Mouse (Mus musculus) midbrain, embryonic 12.5 days (tissue): ENCODE measurements around the gene Sorbs2. TPM values are rescaled to one million over a fixed set of nuclear protein-coding genes. Genes with fewer than 3 reads are reported as not detected.

ENCODE experiments used
- ATAC-seq: fragments of 200-750 bp; cut with Nextera tagmentation; 2 replicates; pipeline ENCODE4 v1.8.0; 2017; ENCODE audit warnings: low read depth, moderate TSS enrichment, moderate library complexity; ENCODE audit not compliant: low FRiP score
- H3K27ac ChIP-seq: fragments of 300-500 bp; sonication (generic); replicated peaks from 2 replicates; pipeline ENCODE4 v1.5.1; 2016; ENCODE audit warnings: mild to moderate bottlenecking
- H3K27me3 ChIP-seq: fragments of 300-500 bp; sonication (generic); 2 replicates; pipeline ENCODE4 v1.6.1; 2016; ENCODE audit warnings: mild to moderate bottlenecking
- H3K36me3 ChIP-seq: fragments of 300-500 bp; sonication (generic); 2 replicates; pipeline ENCODE4 v1.6.1; 2016
- H3K4me1 ChIP-seq: fragments of 300-500 bp; sonication (generic); 2 replicates; pipeline ENCODE4 v1.6.1; 2016
- H3K4me2 ChIP-seq: fragments of 300-500 bp; sonication (generic); replicated peaks from 2 replicates; pipeline ENCODE4 v1.6.1; 2016; ENCODE audit warnings: mild to moderate bottlenecking, moderate library complexity
- H3K4me3 ChIP-seq: fragments of 300-500 bp; sonication (generic); 2 replicates; pipeline ENCODE4 v1.5.1; 2016; ENCODE audit warnings: mild to moderate bottlenecking
- H3K9ac ChIP-seq: fragments of 300-500 bp; sonication (generic); replicated peaks from 2 replicates; pipeline ENCODE4 v1.6.1; 2016; ENCODE audit warnings: mild to moderate bottlenecking, moderate library complexity
- H3K9me3 ChIP-seq: fragments of 300-500 bp; sonication (generic); 2 replicates; pipeline ENCODE4 v1.6.1; 2016; ENCODE audit warnings: mild to moderate bottlenecking
- WGBS: fragments of 180-500 bp; shearing (Covaris S2); methylation state at CpG from one replicate; pipeline ENCODE4 v1.1.7; 2016; 5-methylcytosine and 5-hydroxymethylcytosine counted together
- polyA plus RNA-seq: library from polyadenylated mRNA; unstranded; fragments of >200 nt; fragmentation: Nextera tagmentation; extraction: Ambion mirVana; gene quantifications from 2 replicates; pipeline ENCODE4 v1.2.1, GENCODE M21; 2016

The Sorbs2 gene
- polyA plus RNA-seq, 1 experiment from 2014 or later, result 83.2 TPM

DNA sequence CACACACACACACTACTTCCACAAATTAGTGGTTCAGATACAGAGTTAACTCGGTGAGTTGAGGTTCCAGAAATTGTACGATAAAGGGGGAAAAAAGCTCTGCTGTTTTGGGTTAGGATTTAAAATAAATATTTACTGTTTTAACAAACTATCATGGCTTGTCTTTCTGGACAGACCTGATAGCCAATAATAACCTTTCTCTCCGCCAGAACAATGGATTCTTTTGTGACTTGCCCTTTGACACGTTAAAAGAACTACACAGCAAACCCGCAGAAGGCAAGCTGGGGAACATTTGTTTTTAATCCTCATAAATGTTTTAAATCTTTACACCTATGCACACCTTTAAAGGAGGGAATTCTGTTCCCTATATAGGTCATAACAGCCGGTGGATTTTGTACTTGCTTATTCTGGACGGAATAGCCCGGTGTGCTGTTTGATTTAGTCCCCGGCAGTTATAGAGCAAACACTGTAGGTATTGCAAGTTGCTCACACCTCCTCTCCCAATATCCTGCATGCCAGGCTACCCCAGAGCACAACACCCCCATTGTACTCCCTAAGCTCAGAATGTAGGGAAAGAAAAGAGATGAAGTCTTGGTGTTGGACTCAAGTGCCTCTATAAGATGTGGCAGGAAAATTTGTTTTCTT, 121.0 kb downstream of the Sorbs2 start:
- Histone ChIP-seq H3K27me3 (peaks cover 4% of the 10 kb centered on the region; the same call in 1 of the 2 replicates), H3K4me1 (peaks cover 20% of the 10 kb centered on the region), H3K9me3 (no peaks in the 10 kb centered on the region), H3K4me3 (peak overlapping the region; percentile 69), H3K9ac (peak overlapping the region; percentile 74), H3K36me3 (no peaks in the 10 kb centered on the region), H3K4me2 (peak overlapping the region; percentile 77), H3K27ac (peak overlapping the region; percentile 93)
- no peak for ATAC-seq
- 11% methylated on average over 9 of the region's 9 CpGs for WGBS

DNA sequence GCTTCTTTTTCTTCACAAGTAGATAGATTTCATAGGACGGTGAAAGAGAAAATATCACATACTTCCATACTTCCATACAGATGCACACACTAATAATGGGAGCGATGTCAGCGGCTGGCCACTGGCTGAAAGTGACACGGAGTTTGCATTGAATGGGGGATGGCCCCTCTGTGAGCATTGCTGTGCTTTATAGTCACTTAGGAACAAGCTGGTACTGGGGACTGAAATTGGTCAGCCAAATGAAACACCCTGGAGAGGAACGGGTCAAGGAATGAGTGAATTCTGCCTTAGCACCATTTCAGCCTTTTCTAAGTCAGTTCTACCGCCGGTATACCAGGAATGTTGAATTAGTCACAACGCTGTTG, 121.5 kb downstream of the Sorbs2 start:
- peak overlapping the region; percentile 69 for H3K4me3 ChIP-seq
- peak overlapping the region; percentile 77 for H3K4me2 ChIP-seq
- peaks cover 4% of the 10 kb centered on the region; the same call in 1 of the 2 replicates for H3K27me3 ChIP-seq
- no peak overlapping the region; the same call in 1 of the 2 replicates for H3K27ac ChIP-seq
- H3K9me3 ChIP-seq, result no peaks in the 10 kb centered on the region
- H3K9ac ChIP-seq, result peak overlapping the region; percentile 74
- no peak for ATAC-seq
- peaks cover 20% of the 10 kb centered on the region for H3K4me1 ChIP-seq
- WGBS, result 48% methylated on average over 8 of the region's 8 CpGs
- no peaks in the 10 kb centered on the region for H3K36me3 ChIP-seq

DNA sequence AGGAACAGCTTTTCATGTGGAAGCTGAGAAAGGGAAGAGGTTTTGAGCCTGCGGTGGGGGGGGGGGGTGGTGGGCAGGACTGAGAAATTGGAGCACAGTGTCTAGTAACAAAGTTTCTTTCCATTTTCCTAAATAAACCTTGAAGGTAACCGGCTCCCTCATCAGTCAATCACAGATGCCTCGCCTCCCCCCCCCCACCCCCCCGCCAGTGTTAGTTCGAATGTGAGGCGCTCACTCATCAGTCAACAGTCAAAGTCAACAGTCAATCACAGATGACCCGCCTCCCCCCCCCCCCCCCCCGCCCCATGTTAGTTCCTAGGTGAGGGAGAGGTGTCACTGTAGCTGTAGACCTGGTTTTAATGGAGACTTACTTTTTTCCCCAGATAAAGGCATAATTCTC, 123.4 kb downstream of the Sorbs2 start:
- ATAC-seq, result no peak
- Histone ChIP-seq H3K36me3 (no peaks in the 10 kb centered on the region), H3K9ac (no peak overlapping the region), H3K27me3 (no peaks in the 10 kb centered on the region), H3K27ac (no peak overlapping the region), H3K9me3 (no peaks in the 10 kb centered on the region), H3K4me3 (no peak overlapping the region), H3K4me2 (no peak overlapping the region), H3K4me1 (peaks cover 17% of the 10 kb centered on the region)
- WGBS, result 72% methylated on average over 8 of the region's 8 CpGs

DNA sequence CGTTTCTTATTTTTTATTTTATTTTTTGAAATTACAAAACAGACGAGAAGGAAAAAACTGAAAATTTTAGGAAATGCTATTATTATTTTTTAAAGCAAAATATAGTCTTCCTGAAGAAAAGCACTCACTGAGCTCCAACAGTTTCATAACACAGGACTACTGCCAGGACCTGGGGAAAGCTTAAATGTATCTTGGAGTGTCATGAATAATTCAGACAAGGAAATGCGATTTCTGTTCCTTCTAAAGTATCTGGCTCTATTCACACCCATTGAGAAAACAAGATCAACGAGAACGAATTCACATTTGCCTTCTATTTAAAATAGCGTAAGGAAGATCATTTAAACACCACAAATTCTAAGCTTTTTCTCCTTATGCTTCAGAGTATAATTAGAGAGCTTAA, 127.6 kb downstream of the Sorbs2 start:
- 72% methylated on average over 6 of the region's 6 CpGs for WGBS
- H3K27me3 ChIP-seq, result no peaks in the 10 kb centered on the region
- no peaks in the 10 kb centered on the region for H3K9me3 ChIP-seq
- no peak overlapping the region for H3K4me2 ChIP-seq
- H3K9ac ChIP-seq, result no peak overlapping the region
- H3K4me3 ChIP-seq, result no peak overlapping the region
- H3K4me1 ChIP-seq, result peaks cover 4% of the 10 kb centered on the region
- no peaks in the 10 kb centered on the region for H3K36me3 ChIP-seq
- ATAC-seq, result no peak
- H3K27ac ChIP-seq, result no peak overlapping the region

DNA sequence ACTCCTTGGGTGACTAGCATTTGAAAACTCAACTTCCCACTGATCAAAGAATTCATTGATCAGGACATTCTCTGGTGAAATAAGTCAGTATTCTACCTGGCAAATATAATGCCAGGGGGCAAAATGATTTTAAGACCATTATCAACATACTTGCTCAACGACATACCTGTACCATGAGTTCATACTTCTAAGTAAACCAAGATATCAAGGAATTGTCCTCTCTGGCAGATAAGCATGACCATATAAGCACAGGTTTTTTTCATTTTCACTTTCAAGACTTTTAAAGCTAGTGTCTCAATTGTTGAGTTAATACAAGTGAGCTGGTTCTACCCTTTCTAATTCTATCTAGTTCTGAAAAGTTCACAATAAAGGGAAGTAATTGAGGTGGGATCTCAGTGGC, 130.2 kb downstream of the Sorbs2 start:
- no peak for ATAC-seq
- Histone ChIP-seq H3K27me3 (no peaks in the 10 kb centered on the region), H3K4me1 (no peaks in the 10 kb centered on the region), H3K27ac (no peak overlapping the region), H3K9ac (no peak overlapping the region), H3K4me3 (no peak overlapping the region), H3K4me2 (no peak overlapping the region), H3K9me3 (no peaks in the 10 kb centered on the region), H3K36me3 (no peaks in the 10 kb centered on the region)
- WGBS, result 89% methylated on average over 1 of the region's 1 CpGs

DNA sequence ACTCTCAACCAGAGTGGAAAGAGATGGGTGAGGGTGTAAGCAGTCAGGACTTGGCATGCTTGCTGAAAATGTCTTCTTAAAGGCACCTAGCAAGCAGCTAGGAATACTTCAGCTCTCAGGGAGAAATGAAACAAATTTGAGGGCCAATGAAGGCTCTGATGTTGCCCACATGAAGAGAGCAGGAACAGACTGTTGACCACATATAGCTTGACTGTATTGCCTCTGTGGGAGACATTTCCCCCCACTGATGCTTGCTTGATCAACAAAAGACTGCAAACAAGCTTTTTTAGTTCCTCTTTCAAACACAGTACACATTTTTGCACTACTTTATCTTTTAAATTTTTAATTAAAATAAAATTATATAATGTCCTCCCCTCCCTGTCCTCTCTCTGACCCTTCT, 131.9 kb downstream of the Sorbs2 start:
- Histone ChIP-seq H3K27ac (no peak overlapping the region), H3K4me2 (no peak overlapping the region), H3K9me3 (no peaks in the 10 kb centered on the region), H3K4me3 (no peak overlapping the region), H3K4me1 (no peaks in the 10 kb centered on the region), H3K36me3 (no peaks in the 10 kb centered on the region), H3K9ac (no peak overlapping the region), H3K27me3 (no peaks in the 10 kb centered on the region)
- no peak for ATAC-seq

DNA sequence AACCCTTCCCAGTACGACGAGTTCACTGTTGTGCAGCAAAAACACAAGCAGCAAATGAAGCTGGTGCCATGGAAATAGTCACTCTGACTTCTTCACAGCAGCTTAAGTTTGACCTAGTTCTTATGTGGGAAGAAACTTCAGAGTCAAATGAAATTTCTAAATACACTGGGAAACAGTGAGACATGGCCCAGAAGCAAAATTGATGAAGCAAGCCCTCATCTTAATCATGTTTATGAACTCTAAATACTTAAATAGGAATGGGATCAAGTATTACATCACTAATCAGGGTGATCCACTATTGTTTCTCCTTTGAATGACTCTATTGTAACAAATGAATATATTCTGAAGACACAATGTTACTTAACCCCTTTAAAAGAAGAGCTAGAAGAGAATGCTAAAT, 137.1 kb downstream of the Sorbs2 start:
- H3K9ac ChIP-seq, result no peak overlapping the region
- ATAC-seq, result no peak

DNA sequence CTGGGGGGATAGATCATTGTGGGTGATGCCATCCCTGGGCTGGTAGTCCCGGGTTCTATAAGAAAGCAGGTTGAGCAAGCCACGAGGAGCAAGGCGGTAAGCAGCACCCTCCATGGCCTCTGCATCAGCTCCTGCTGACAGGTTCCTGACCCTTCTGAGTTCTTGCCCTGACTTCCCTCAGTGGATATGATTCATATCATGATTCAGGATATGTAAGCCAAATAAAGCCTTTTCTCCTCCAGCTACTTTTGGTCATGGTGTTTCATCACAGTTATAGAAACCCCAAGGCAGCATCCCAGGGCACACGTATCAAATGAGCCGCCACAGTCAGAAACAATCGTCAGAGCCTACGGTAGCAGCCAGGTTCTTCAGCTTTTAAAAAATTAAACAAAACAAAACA, 141.5 kb downstream of the Sorbs2 start:
- no peak for ATAC-seq
- H3K4me3 ChIP-seq, result no peak overlapping the region
- no peaks in the 10 kb centered on the region for H3K9me3 ChIP-seq
- H3K4me1 ChIP-seq, result 0 out of 2 replicates have a peak, but pooled peaks cover 2% of the 10 kb centered on the region
- WGBS, result 91% methylated on average over 7 of the region's 7 CpGs
- H3K9ac ChIP-seq, result no peak overlapping the region
- no peaks in the 10 kb centered on the region for H3K27me3 ChIP-seq
- H3K4me2 ChIP-seq, result no peak overlapping the region
- H3K27ac ChIP-seq, result no peak overlapping the region
- H3K36me3 ChIP-seq, result peaks cover 6% of the 10 kb centered on the region; the same call in 1 of the 2 replicates

More for the DNA sequence above, 137.1 kb downstream of the Sorbs2 start:
- no peaks in the 10 kb centered on the region for H3K27me3 ChIP-seq
- WGBS, result 88% methylated on average over 2 of the region's 2 CpGs
- H3K27ac ChIP-seq, result no peak overlapping the region
- H3K9me3 ChIP-seq, result no peaks in the 10 kb centered on the region
- H3K4me1 ChIP-seq, result no peaks in the 10 kb centered on the region
- H3K4me3 ChIP-seq, result no peak overlapping the region
- H3K36me3 ChIP-seq, result peaks cover 6% of the 10 kb centered on the region; the same call in 1 of the 2 replicates
- H3K4me2 ChIP-seq, result no peak overlapping the region

DNA sequence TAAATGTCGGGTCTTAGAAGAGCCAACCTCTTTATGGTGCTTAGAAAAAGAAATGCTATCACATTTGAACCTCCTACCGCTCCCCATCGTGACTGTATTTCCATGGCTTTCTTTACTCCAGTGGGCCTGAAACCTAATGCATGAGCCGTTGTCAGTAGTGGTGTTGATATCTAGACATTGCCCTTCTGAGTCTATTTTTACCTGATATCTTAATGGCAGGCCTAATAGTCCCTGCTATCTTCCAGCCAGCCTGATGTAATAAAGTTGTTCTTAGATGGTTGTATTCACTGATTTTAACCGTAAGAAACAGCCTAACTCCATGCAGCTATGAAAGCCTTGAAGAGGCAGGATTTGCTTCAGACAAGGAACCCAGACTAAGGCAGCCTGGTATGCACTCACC, 142.4 kb downstream of the Sorbs2 start:
- 85% methylated on average over 5 of the region's 5 CpGs for WGBS
- H3K27me3 ChIP-seq, result no peaks in the 10 kb centered on the region
- H3K4me2 ChIP-seq, result no peak overlapping the region
- H3K9me3 ChIP-seq, result no peaks in the 10 kb centered on the region
- H3K27ac ChIP-seq, result no peak overlapping the region
- H3K36me3 ChIP-seq, result peaks cover 6% of the 10 kb centered on the region; the same call in 1 of the 2 replicates
- H3K4me3 ChIP-seq, result no peak overlapping the region
- ATAC-seq, result no peak
- H3K9ac ChIP-seq, result no peak overlapping the region
- H3K4me1 ChIP-seq, result peaks cover 10% of the 10 kb centered on the region

DNA sequence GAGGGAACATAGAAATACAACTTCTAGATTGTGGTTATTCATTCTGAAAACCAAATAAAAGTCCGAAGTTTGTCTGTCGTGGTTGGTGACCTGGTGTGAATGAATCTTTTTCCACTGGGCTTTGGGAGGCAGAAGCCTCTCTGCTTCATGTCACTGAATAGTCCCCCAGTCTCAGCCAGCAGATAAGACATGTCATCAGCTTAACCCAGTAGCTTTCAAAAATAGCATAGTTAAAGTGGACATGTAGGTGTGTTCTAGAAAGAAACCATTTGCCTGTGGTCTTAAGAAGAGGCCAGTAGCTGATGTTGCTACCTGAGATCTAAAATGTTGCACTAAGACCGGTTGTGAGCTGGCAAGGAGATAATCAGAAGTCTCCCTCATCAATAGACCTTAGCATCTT, 150.4 kb downstream of the Sorbs2 start:
- Histone ChIP-seq H3K9me3 (no peaks in the 10 kb centered on the region), H3K4me2 (no peak overlapping the region), H3K4me3 (no peak overlapping the region), H3K27me3 (no peaks in the 10 kb centered on the region; the same call in 1 of the 2 replicates), H3K4me1 (peaks cover 34% of the 10 kb centered on the region), H3K27ac (no peak overlapping the region), H3K36me3 (peaks cover 7% of the 10 kb centered on the region), H3K9ac (no peak overlapping the region)
- no peak for ATAC-seq
- 61% methylated on average over 3 of the region's 3 CpGs for WGBS

DNA sequence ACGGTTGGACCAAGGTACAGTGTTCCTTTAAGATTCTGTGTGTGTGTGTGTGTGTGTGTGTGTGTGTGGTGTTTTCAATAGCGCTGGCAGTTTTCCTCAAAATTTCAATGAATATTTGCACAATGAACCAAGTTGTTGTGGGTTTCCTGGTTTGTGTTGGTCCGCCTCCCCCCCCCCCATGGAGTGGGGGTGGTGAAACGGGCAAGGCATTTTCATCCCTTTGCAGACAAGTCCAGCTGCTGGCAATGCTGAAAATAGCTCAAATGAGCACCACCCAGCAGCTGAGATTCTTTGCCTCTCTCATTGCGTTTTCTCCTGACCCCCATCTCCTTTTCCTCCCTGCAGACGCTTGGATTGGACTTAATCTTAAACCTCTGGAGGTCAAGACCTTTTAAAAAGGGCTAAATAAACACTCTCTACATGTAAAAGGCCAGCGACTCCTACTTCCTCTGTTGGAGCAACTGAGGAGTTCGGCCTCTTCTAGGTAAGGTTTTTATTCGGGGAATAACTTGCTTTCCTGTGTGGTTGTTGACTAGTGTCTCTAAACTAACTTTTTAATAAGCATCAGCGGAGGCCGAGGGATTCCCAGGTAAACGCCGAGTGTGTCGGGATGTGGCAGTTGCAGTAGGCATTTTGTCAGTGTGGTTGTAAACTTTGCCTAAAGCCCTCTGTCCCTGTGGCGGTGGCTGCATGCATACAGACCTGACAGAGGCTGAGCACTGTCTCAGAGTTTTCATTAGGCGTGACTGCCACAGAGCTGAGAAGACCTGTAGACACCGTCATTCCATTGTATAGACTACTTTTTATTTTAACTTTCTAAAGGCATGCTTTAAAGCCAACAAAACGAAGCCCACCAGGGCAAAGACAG, 151.1 kb downstream of the Sorbs2 start:
- WGBS, result 20% methylated on average over 17 of the region's 18 CpGs
- Histone ChIP-seq H3K36me3 (peaks cover 7% of the 10 kb centered on the region), H3K9ac (no peak overlapping the region), H3K27ac (no peak overlapping the region), H3K27me3 (no peaks in the 10 kb centered on the region; the same call in 1 of the 2 replicates), H3K9me3 (no peaks in the 10 kb centered on the region), H3K4me2 (peak overlapping the region; percentile 10), H3K4me1 (peaks cover 34% of the 10 kb centered on the region), H3K4me3 (no peak overlapping the region)
- no peak for ATAC-seq

DNA sequence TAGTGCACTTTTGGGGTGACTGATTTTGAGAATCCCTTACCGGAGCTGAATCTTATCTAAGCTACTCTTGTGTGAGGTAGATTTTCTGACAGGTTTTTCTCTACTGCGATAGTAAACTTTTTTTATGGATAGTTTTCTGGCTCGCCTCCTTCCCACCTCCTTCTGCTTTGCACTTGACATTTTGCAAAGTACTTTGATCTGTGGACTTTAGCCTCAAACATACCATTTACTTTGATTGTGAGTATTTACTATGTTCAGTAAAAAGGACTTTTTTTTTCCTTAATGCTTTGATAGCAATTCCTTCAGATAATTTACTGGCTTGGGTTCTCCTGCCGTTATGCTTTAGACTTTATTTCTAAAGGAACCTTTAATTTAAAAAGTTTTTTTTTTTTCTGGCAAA, 151.9 kb downstream of the Sorbs2 start:
- no peak overlapping the region for H3K4me3 ChIP-seq
- H3K4me1 ChIP-seq, result peaks cover 32% of the 10 kb centered on the region
- no peaks in the 10 kb centered on the region; the same call in 1 of the 2 replicates for H3K27me3 ChIP-seq
- H3K36me3 ChIP-seq, result peaks cover 7% of the 10 kb centered on the region
- H3K9ac ChIP-seq, result no peak overlapping the region
- 61% methylated on average over 4 of the region's 4 CpGs for WGBS
- H3K27ac ChIP-seq, result no peak overlapping the region
- no peak for ATAC-seq
- no peaks in the 10 kb centered on the region for H3K9me3 ChIP-seq
- no peak overlapping the region for H3K4me2 ChIP-seq
